Mouse (Mus musculus): Measurements from ENCODE around the gene Atp6v1g2.
"Not testable (repeated sequence)": the region's sequence is repeated elsewhere in the genome, so short reads cannot be mapped to it uniquely, and the experiment has no call there.

Atp6v1g2 gene

DNA sequence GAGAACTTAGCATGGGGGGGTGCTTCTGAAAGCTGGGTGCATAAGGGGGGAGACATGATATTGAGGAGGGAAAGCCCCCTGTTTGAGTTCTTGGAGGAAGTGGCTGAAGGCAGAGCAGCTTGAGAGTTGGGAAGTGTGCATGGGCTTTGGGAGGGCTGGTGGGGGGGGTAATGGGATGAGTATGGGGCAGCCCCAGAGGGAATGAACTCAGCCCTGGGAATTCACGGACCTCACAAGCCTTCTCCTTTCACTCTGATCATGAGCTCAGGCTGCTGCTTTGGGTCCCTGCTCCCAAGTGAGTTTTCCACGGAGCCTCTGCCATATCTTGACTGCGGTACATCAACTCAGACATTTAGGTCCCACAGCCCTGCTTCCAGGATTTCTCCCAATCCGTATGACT, 31.0 kb upstream of the Atp6v1g2 start:
- DNase-seq (ENCODE audit: low spot score in 2 of 2) = no peak

DNA sequence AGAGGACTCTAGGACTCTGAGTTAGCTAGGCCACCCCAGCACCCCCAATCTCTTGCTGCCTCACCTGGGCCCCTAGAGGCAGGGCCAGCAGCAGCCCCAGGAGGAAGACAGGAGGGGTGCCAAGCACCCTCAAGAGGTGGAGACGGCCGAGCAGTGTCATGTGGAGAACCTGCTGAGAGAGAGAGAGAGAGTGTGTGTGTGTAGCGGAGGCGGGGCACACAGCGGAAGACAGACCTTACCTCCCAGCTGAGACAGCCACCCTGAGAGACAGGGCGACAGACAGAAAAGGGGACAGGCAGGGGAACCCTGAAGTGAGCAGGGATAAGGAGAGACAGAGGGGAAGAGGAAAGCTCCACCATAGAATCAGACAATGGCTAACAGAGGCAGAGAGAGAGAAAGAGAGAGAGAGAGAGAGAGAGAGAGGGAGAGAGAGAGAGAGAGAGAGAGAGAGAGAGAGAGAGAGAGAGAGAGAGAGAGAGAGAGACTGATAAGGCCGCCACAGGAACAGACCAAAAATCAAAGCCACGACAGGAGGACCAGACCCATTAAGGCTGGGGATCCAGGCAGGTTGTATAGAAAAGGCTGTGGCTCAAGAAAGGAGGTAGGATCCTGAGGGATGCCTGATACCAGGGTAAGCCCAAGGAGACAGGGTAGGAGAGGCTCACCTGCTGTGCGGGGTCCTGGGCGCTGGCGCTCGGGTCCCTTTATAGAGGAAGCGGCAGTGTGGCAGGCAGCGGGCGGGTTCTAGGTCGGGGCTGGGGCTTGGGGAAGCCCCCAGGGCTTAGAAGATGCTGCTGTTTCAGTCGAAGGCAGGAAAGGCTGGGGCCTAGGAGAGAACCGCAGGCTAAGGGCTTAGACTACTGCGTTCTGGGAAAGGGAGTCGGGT, 28.7 kb upstream of the Atp6v1g2 start, which contains the start of gene Lta:
Lta (minus strand) TSS at position 858 of the 886 bp plus-strand sequence.
- DNase-seq (ENCODE audit: low spot score in 2 of 2) = no peak

GRCm38 (mm10) chr17:35205380-35205769, 28.1 kb upstream of the Atp6v1g2 start:
- DNase-seq (ENCODE audit: low spot score in 2 of 2) = no peak

- no peak for DNase-seq (ENCODE audit: low spot score in 2 of 2)
Measured at GRCm38 (mm10) chr17:35209785-35210535, 23.5 kb upstream of the Atp6v1g2 start.

DNA sequence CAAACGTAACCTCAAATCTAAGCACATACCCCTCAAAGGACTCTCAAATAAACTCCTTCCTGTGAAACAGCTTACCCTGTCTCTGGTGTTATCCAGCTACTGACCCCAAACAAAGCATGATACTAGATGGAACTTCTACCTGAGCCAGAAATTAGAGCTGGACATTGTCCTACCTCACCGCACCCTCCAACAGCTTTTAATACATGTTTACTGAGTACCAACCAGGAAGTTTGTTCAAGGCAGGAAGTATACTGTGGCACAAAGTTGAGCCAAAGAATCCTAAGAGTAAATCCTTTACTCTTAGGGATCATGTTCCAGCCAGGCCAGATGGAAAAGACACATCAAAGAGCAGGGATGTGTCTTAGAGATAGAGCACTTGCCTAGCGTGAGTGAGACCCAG, 22.9 kb upstream of the Atp6v1g2 start:
- no peak for DNase-seq (ENCODE audit: low spot score in 2 of 2)

- DNase-seq (ENCODE audit: low spot score in 2 of 2) = no peak
Measured at GRCm38 (mm10) chr17:35213071-35213470, 20.4 kb upstream of the Atp6v1g2 start.

- no peak for DNase-seq (ENCODE audit: low spot score in 2 of 2)
Measured at GRCm38 (mm10) chr17:35218516-35219193, 14.8 kb upstream of the Atp6v1g2 start.

GRCm38 (mm10) chr17:35219601-35220041, 13.8 kb upstream of the Atp6v1g2 start:
- no peak for DNase-seq (ENCODE audit: low spot score in 2 of 2)

DNA sequence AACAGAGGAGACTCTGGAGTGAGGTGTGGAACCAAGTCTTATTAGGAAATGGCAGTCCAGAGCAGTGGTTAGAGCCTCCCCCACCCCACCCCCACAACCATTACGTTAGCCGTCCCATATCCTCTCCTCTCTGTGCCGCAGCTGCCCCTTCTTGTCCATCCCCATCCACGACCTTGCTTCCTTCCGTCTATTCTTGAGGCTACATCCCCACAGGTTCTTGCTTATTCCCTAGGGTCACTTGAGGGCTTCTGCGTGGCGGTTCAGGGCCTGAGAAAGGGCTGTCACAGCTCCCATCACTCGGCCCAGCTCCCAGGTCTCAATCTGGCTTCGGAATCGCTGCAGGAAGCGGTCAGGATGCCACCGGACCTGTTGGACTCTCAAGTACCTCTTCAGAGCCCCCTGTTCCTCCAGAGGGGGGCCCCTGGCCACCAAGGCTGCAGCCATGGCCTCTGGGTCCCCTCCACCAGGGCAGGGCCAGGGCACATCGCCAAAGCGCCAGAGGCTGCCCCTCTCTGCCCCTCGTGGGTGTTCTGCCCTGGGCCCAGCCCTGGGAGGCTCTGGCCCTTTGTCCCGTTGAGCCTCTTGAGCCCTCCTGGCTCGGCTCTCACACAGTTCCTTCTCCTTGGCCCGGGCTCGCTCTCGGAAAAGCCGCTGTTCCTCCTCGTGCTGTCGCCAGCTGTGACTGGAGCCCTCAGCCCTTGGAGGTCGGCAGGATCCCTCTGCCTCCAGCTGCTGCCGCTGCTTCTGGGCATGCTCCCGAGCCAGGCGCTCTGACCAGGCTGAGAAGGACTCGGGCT, 13.1 kb upstream of the Atp6v1g2 start, which contains the start of gene Gm16181:
Gm16181 (plus strand) TSS at position 679 of the 797 bp plus-strand sequence.
- DNase-seq (ENCODE audit: low spot score in 2 of 2) = no peak

DNA sequence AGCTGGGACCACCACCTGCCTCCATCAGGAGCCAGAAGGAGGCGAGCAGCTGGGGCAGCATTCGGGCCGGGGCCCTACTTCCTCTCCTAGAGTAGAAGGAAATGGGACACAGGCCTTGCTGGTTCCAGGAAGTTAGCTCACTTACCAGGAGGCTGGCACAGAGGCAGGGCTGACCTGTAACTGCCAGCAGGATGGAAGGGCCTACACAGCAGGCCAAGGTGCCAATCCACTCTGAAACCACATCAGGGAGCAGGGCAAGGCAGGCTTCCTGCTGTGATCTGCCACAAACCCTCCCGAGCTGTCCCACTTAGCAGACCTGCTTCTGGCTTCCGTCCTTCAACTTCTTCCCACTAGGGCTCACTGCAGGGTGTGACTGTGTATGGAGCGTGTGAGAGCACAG, 11.2 kb upstream of the Atp6v1g2 start:
- no peak for DNase-seq (ENCODE audit: low spot score in 2 of 2)

DNA sequence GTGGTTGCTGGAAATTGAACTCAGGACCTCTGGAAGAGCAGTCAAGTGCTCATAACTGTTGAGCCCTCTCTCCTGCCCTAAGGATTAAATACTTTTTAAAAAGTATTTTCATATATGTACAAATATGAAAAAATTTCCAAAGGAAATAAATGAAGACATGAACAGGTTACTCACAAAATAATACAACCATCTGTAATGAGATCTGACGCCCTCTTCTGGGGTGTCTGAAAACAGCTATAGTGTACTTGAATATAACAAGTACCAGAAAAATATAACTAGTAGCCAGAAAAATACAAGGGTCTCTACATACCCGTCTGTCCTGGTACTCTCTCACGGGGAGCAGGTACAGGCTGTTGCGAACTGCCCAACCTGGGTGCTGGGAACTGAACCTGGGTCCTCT, 8.8 kb upstream of the Atp6v1g2 start:
- DNase-seq (ENCODE audit: low spot score in 2 of 2) = no peak

- no peak for DNase-seq (ENCODE audit: low spot score in 2 of 2)
Measured at GRCm38 (mm10) chr17:35225456-35225855, 8.0 kb upstream of the Atp6v1g2 start.

DNA sequence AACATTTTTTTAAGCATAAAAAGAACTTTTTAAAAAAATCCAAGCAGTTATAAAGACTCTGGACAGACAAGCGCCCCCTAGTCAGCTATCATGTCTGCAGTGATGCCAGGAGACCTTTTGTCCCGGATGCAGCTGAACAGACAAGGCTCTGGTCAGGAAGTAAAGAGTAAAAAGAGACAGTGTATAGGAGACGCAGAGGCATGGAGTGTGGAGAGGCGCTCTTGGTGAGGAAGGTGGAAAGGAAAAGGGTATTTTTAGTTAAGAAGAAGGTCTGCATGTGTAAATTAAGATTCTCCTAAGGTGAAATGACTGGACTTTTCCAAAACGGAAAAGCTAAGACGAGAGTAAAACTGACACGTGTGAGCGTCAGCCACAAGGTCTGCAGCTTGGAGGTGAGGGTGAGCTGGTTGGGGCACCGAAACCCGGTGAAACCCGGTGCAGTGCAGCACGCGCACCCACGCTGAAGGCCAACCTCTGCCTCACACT, 6.9 kb upstream of the Atp6v1g2 start:
- no peak for DNase-seq (ENCODE audit: low spot score in 2 of 2)

- DNase-seq (ENCODE audit: low spot score in 2 of 2) = no peak
Measured at GRCm38 (mm10) chr17:35231022-35231421, 2.4 kb upstream of the Atp6v1g2 start.

GRCm38 (mm10) chr17:35232043-35232442, 1.4 kb upstream of the Atp6v1g2 start:
- DNase-seq (ENCODE audit: low spot score in 2 of 2) = peak in 1 of 2 experiments; percentile 78

- DNase-seq (ENCODE audit: low spot score in 2 of 2) = no peak
Measured at GRCm38 (mm10) chr17:35232659-35233058, 801 bp upstream of the Atp6v1g2 start.

GRCm38 (mm10) chr17:35234090-35234489, 630 bp downstream of the Atp6v1g2 start:
- not testable (repeated sequence) for DNase-seq (ENCODE audit: low spot score in 2 of 2)

- peak in 1 of 2 experiments; percentile 41 for DNase-seq (ENCODE audit: low spot score in 2 of 2)
Measured at GRCm38 (mm10) chr17:35234903-35235302, 1.4 kb downstream of the Atp6v1g2 start.

GRCm38 (mm10) chr17:35235614-35236389, 2.3 kb downstream of the Atp6v1g2 start, which contains the start of gene Nfkbil1:
Nfkbil1 (minus strand) TSS chr17:35235792.
- peak; percentile 88 to 89 for DNase-seq (ENCODE audit: low spot score in 2 of 2)

GRCm38 (mm10) chr17:35236390-35236746, 2.9 kb downstream of the Atp6v1g2 start:
- peak; percentile 97 to 98 for DNase-seq (ENCODE audit: low spot score in 2 of 2)

All from frontal cortex, postnatal 10 days (tissue).